Mouse (Mus musculus) left cerebral cortex, postnatal 4 days (tissue): Measurements from ENCODE around the gene Ddb2. TPM values are rescaled to one million over a fixed set of nuclear protein-coding genes. Genes with fewer than 3 reads are reported as not detected.

ENCODE experiments used
- DNase-seq: peaks from one replicate; pipeline ENCODE4 v3.0.0-alpha.2; 2022
- intact Hi-C: fragments of 180-260 bp; cut with DNase I; formaldehyde crosslinking; loops from one replicate; pipeline ENCODE4 v1.15.1; 2025
- total RNA-seq, 2 experiments: library from RNA; stranded (reverse); gene quantifications; 2 replicates each; pipeline ENCODE4 v1.2.3; 2021

The Ddb2 gene
- total RNA-seq, 2 experiments from 2014 or later, result 12.3 to 12.8 TPM

GRCm38 (mm10) chr2:91196577-91197001 is 40.2 kb downstream of the Ddb2 start:
- DNase-seq, result no peak
- intact Hi-C loops, result no loop called here

- intact Hi-C loops, result no loop called here
- peak; percentile 59 for DNase-seq
Observed at GRCm38 (mm10) chr2:91194624-91195332, 42.0 kb downstream of the Ddb2 start.

GRCm38 (mm10) chr2:91190501-91190900 is 46.3 kb downstream of the Ddb2 start:
- no peak for DNase-seq
- intact Hi-C loops, result no loop called here

- intact Hi-C loops, result no loop called here
- no peak for DNase-seq
Observed at GRCm38 (mm10) chr2:91187431-91187830, 49.4 kb downstream of the Ddb2 start.

- intact Hi-C loops, result no loop called here
- DNase-seq, result no peak
Observed at GRCm38 (mm10) chr2:91186208-91186607, 50.6 kb downstream of the Ddb2 start.

GRCm38 (mm10) chr2:91183711-91184405 is 52.9 kb downstream of the Ddb2 start, which contains the start of gene Madd:
Madd (minus strand) TSS chr2:91183837.
- intact Hi-C loops, result no loop called here
- DNase-seq, result no peak

GRCm38 (mm10) chr2:91183148-91183513 is 53.7 kb downstream of the Ddb2 start:
- DNase-seq, result peak; percentile 98
- intact Hi-C loops, result no loop called here

GRCm38 (mm10) chr2:91182405-91183147 is 54.2 kb downstream of the Ddb2 start:
- intact Hi-C loops, result no loop called here
- DNase-seq, result peak; percentile 90

GRCm38 (mm10) chr2:91182016-91182404 is 54.8 kb downstream of the Ddb2 start:
- intact Hi-C loops, result no loop called here

GRCm38 (mm10) chr2:91180706-91181105 is 56.1 kb downstream of the Ddb2 start:
- DNase-seq, result no peak
- intact Hi-C loops, result no loop called here

More at GRCm38 (mm10) chr2:91182016-91182404, 54.8 kb downstream of the Ddb2 start:
- DNase-seq, result no peak

GRCm38 (mm10) chr2:91179825-91180224 is 57.0 kb downstream of the Ddb2 start:
- intact Hi-C loops, result no loop called here
- no peak for DNase-seq

GRCm38 (mm10) chr2:91176234-91176633 is 60.5 kb downstream of the Ddb2 start:
- intact Hi-C loops, result no loop called here
- DNase-seq, result no peak

GRCm38 (mm10) chr2:91175490-91175889 is 61.3 kb downstream of the Ddb2 start:
- no peak for DNase-seq
- intact Hi-C loops, result no loop called here

- no peak for DNase-seq
- intact Hi-C loops, result loop anchor here (10.0 kb wide), 1 partner anchor 395 kb away; no protein-coding TSS in a partner anchor
Observed at GRCm38 (mm10) chr2:91169587-91170322, 67.0 kb downstream of the Ddb2 start.

- DNase-seq, result no peak
- intact Hi-C loops, result loop anchor here (10.0 kb wide), 1 partner anchor 397 kb away; no protein-coding TSS in a partner anchor
Observed at GRCm38 (mm10) chr2:91167629-91168028, 69.2 kb downstream of the Ddb2 start.

GRCm38 (mm10) chr2:91164991-91165390 is 71.8 kb downstream of the Ddb2 start:
- intact Hi-C loops, result loop anchor here (10.0 kb wide), 1 partner anchor 400 kb away; no protein-coding TSS in a partner anchor

GRCm38 (mm10) chr2:91163532-91163931 is 73.2 kb downstream of the Ddb2 start:
- intact Hi-C loops, result loop anchor here (10.0 kb wide), 1 partner anchor 401 kb away; no protein-coding TSS in a partner anchor
- no peak for DNase-seq

More at GRCm38 (mm10) chr2:91164991-91165390, 71.8 kb downstream of the Ddb2 start:
- no peak for DNase-seq

GRCm38 (mm10) chr2:91162952-91163351 is 73.8 kb downstream of the Ddb2 start:
- DNase-seq, result no peak
- intact Hi-C loops, result loop anchor here (10.0 kb wide), 1 partner anchor 402 kb away; no protein-coding TSS in a partner anchor
